Comparison of ENCODE assay signal across 5 mouse cellular contexts in genomic region chr12:3016777-3017176, GRCm38 (mm10).
DNase-seq lines count a peak whose midpoint lies in the region; ATAC-seq lines count a peak whose summit lies in the region.
"Not testable (repeated sequence)": the region's sequence is repeated elsewhere in the genome, so short reads cannot be mapped to it uniquely, and the experiment has no call there.

No protein-coding gene starts in this region.

- not testable (repeated sequence) for H3K4me2 ChIP-seq in liver, embryonic 11.5 days; midbrain, embryonic 11.5 days

- not testable (repeated sequence) for H3K27ac ChIP-seq in heart, embryonic 10.5 days; limb, embryonic 10.5 days; liver, embryonic 11.5 days (ENCODE audit: low read depth, low read length); midbrain, embryonic 11.5 days (ENCODE audit: low read depth, low read length)

- not testable (repeated sequence) for H3K9ac ChIP-seq in liver, embryonic 11.5 days (ENCODE audit: low read depth, low read length); midbrain, embryonic 11.5 days (ENCODE audit: low read length)

- H3K4me3 ChIP-seq in heart, embryonic 10.5 days; limb, embryonic 10.5 days; liver, embryonic 11.5 days (ENCODE audit: low read depth, low read length); midbrain, embryonic 11.5 days (ENCODE audit: low read depth, low read length): not testable (repeated sequence)

- H3K4me1 ChIP-seq in heart, embryonic 10.5 days; limb, embryonic 10.5 days; liver, embryonic 11.5 days (replicated peaks; ENCODE audit: control insufficient read depth, insufficient read depth, low read length); midbrain, embryonic 11.5 days (ENCODE audit: control insufficient read depth, insufficient read depth, low read length): not testable (repeated sequence)

- H3K9me3 ChIP-seq in heart, embryonic 10.5 days: peaks cover 41% of the 10 kb centered on the region
- H3K9me3 ChIP-seq in limb, embryonic 10.5 days (replicated peaks): peaks cover 35% of the 10 kb centered on the region
- peaks cover 11% of the 10 kb centered on the region for H3K9me3 ChIP-seq in liver, embryonic 11.5 days (ENCODE audit: control insufficient read depth, low read length)
- peaks cover 18% of the 10 kb centered on the region for H3K9me3 ChIP-seq in midbrain, embryonic 11.5 days (ENCODE audit: control insufficient read depth, low read length)

- not testable (repeated sequence) for H3K27me3 ChIP-seq in heart, embryonic 10.5 days (ENCODE audit: insufficient read depth, poor library complexity, severe bottlenecking); limb, embryonic 10.5 days (ENCODE audit: low read depth, poor library complexity, severe bottlenecking); liver, embryonic 11.5 days (replicated peaks; ENCODE audit: control insufficient read depth, insufficient read depth, low read length); midbrain, embryonic 11.5 days (ENCODE audit: control insufficient read depth, insufficient read depth, low read length)

- 81% methylated on average over 8 of the region's 8 CpGs for WGBS in heart, embryonic 10.5 days
- 93% methylated on average over 8 of the region's 8 CpGs for WGBS in limb, embryonic 10.5 days
- WGBS in liver, embryonic 11.5 days: 87% methylated on average over 8 of the region's 8 CpGs
- 92% methylated on average over 8 of the region's 8 CpGs for WGBS in midbrain, embryonic 11.5 days

- ATAC-seq in liver, embryonic 11.5 days (replicated peaks; ENCODE audit: low FRiP score); midbrain, embryonic 11.5 days (ENCODE audit: low FRiP score): not testable (repeated sequence)

- DNase-seq in heart, adult 11 months: peak; percentile 86
- DNase-seq in heart, embryonic 10.5 days (ENCODE audit: low spot score): peak; percentile 51
- DNase-seq in limb, embryonic 10.5 days (ENCODE audit: low spot score): peak; percentile 28
- DNase-seq in liver, embryonic 11.5 days (ENCODE audit: low spot score): peak; percentile 27
- DNase-seq in midbrain, embryonic 11.5 days (ENCODE audit: low spot score, missing footprints): peak; percentile 12

- not testable (repeated sequence) for H3K36me3 ChIP-seq in heart, embryonic 10.5 days; limb, embryonic 10.5 days; liver, embryonic 11.5 days (ENCODE audit: control insufficient read depth, insufficient read depth, low read length); midbrain, embryonic 11.5 days (ENCODE audit: control insufficient read depth, insufficient read depth, low read length)

Comparison
In these comparisons a context has a peak if more than half of its experiments do, and no peak if none do; other contexts are left out.
1. DNase-seq: peak in every context shown above with its lines; median percentile 86 in heart, adult 11 months; 51 in heart, embryonic 10.5 days; 28 in limb, embryonic 10.5 days; 27 in liver, embryonic 11.5 days; 12 in midbrain, embryonic 11.5 days.